Mouse (Mus musculus) kidney, adult 2 months (tissue): ENCODE data around the gene Nusap1. TPM values are rescaled to one million over a fixed set of nuclear protein-coding genes. Genes with fewer than 3 reads are reported as not detected.

Experiments
- DNase-seq: peaks from one replicate; pipeline ENCODE4 v3.0.0; 2021
- H3K27ac ChIP-seq: fragments of 200-500 bp; 2 replicates; pipeline ENCODE4 v1.5.1; 2012; ENCODE audit warnings: low read depth, low read length, control low read depth, inconsistent platforms; ENCODE audit not compliant: insufficient read depth
- H3K27me3 ChIP-seq: fragments of 200-500 bp; replicated peaks from 2 replicates; pipeline ENCODE4 v1.6.1; 2012; ENCODE audit warnings: mild to moderate bottlenecking, moderate library complexity, low read length, inconsistent platforms; ENCODE audit not compliant: control insufficient read depth, insufficient read depth
- H3K36me3 ChIP-seq: fragments of 200-500 bp; 2 replicates; pipeline ENCODE4 v1.6.1; 2012; ENCODE audit warnings: mild to moderate bottlenecking, moderate library complexity, low read length, inconsistent platforms; ENCODE audit not compliant: control insufficient read depth, insufficient read depth
- H3K4me1 ChIP-seq: fragments of 200-500 bp; 2 replicates; pipeline ENCODE4 v1.6.1; 2011; ENCODE audit warnings: low read length; ENCODE audit not compliant: control insufficient read depth, insufficient read depth
- H3K4me3 ChIP-seq: fragments of 200-500 bp; 2 replicates; pipeline ENCODE4 v1.5.1; 2011; ENCODE audit warnings: mild to moderate bottlenecking, low read depth, low read length, control low read depth; ENCODE audit not compliant: insufficient read depth
- CTCF ChIP-seq: fragments of 200-500 bp; conservative IDR thresholded peaks from 2 replicates; pipeline ENCODE4 v1.5.1; 2011; ENCODE audit warnings: low read depth, mild to moderate bottlenecking, control low read depth, low read length, moderate library complexity, mixed read lengths; ENCODE audit not compliant: insufficient read depth, insufficient read length
- POLR2A ChIP-seq: fragments of 200-500 bp; IDR thresholded peaks from one replicate; pipeline ENCODE4 v1.6.1; 2011; ENCODE audit warnings: low read depth, low read length, control low read depth
- WGBS: fragments of 180-500 bp; shearing (Covaris S2); methylation state at CpG from one replicate; pipeline ENCODE4 v1.1.7; 2018; 5-methylcytosine and 5-hydroxymethylcytosine counted together
- polyA plus RNA-seq: library from polyadenylated mRNA; depleted of rRNA; stranded (reverse); fragments of >200 nt; gene quantifications from 2 replicates; pipeline ENCODE4 v1.2.3, GENCODE M21; 2012

The Nusap1 gene
- polyA plus RNA-seq, 1 experiment = 0.25 TPM

- TF ChIP-seq POLR2A (no peak), CTCF (no peak)
- H3K27me3 ChIP-seq = no peaks in the 10 kb centered on the region
- WGBS = 0% methylated on average over 39 of the region's 39 CpGs
- DNase-seq = no peak
- H3K36me3 ChIP-seq = no peaks in the 10 kb centered on the region
- peak overlapping the region; percentile 2; the same call in 1 of the 2 replicates for H3K27ac ChIP-seq
- no peaks in the 10 kb centered on the region for H3K4me1 ChIP-seq
- H3K4me3 ChIP-seq = peak overlapping the region; percentile 80
Observed at GRCm38 (mm10) chr2:119675215-119675784, 57.2 kb downstream of the Nusap1 start.

- H3K27me3 ChIP-seq = no peaks in the 10 kb centered on the region
Observed at GRCm38 (mm10) chr2:119675831-119676230, 57.7 kb downstream of the Nusap1 start.

GRCm38 (mm10) chr2:119683706-119684105 is 65.6 kb downstream of the Nusap1 start:
- peak; percentile 75 for DNase-seq
- Histone ChIP-seq H3K36me3 (no peaks in the 10 kb centered on the region), H3K4me3 (no peak overlapping the region), H3K27ac (no peak overlapping the region), H3K4me1 (peaks cover 4% of the 10 kb centered on the region; the same call in 1 of the 2 replicates), H3K27me3 (no peaks in the 10 kb centered on the region)
- 56% methylated on average over 2 of the region's 2 CpGs for WGBS
- TF ChIP-seq CTCF (no peak), POLR2A (no peak)

More at GRCm38 (mm10) chr2:119675831-119676230, 57.7 kb downstream of the Nusap1 start:
- no peak for DNase-seq
- no peak for TF ChIP-seq CTCF
- TF ChIP-seq POLR2A = no peak
- 0% methylated on average over 5 of the region's 5 CpGs for WGBS
- Histone ChIP-seq H3K4me1 (no peaks in the 10 kb centered on the region), H3K36me3 (no peaks in the 10 kb centered on the region), H3K4me3 (peak overlapping the region; percentile 80), H3K27ac (no peak overlapping the region)

GRCm38 (mm10) chr2:119692003-119692701 is 74.1 kb downstream of the Nusap1 start:
- H3K27ac ChIP-seq = no peak overlapping the region
- DNase-seq = peak; percentile 8
- 79% methylated on average over 9 of the region's 9 CpGs for WGBS
- TF ChIP-seq CTCF (no peak), POLR2A (no peak)
- no peaks in the 10 kb centered on the region for H3K4me1 ChIP-seq
- H3K36me3 ChIP-seq = peaks cover 1% of the 10 kb centered on the region; the same call in 1 of the 2 replicates
- H3K27me3 ChIP-seq = no peaks in the 10 kb centered on the region
- no peak overlapping the region for H3K4me3 ChIP-seq

GRCm38 (mm10) chr2:119694826-119695225 is 76.7 kb downstream of the Nusap1 start:
- Histone ChIP-seq H3K4me1 (no peaks in the 10 kb centered on the region), H3K27ac (no peak overlapping the region), H3K36me3 (0 out of 2 replicates have a peak, but pooled peaks cover 1% of the 10 kb centered on the region), H3K27me3 (no peaks in the 10 kb centered on the region), H3K4me3 (no peak overlapping the region)
- TF ChIP-seq POLR2A = no peak
- TF ChIP-seq CTCF = no peak
- DNase-seq = no peak
- 86% methylated on average over 2 of the region's 2 CpGs for WGBS

- no peaks in the 10 kb centered on the region for H3K27me3 ChIP-seq
- TF ChIP-seq CTCF = no peak
- TF ChIP-seq POLR2A = no peak
- H3K4me3 ChIP-seq = no peak overlapping the region
- peak; percentile 57 for DNase-seq
- H3K27ac ChIP-seq = no peak overlapping the region
- H3K36me3 ChIP-seq = 0 out of 2 replicates have a peak, but pooled peaks cover 1% of the 10 kb centered on the region
- no peaks in the 10 kb centered on the region for H3K4me1 ChIP-seq
- 38% methylated on average over 1 of the region's 1 CpGs for WGBS
Observed at GRCm38 (mm10) chr2:119696111-119696510, 78.0 kb downstream of the Nusap1 start.

GRCm38 (mm10) chr2:119698472-119698871 is 80.4 kb downstream of the Nusap1 start:
- TF ChIP-seq CTCF (no peak), POLR2A (no peak)
- Histone ChIP-seq H3K4me3 (no peak overlapping the region), H3K36me3 (0 out of 2 replicates have a peak, but pooled peaks cover 1% of the 10 kb centered on the region), H3K27me3 (no peaks in the 10 kb centered on the region), H3K4me1 (no peaks in the 10 kb centered on the region), H3K27ac (no peak overlapping the region)
- 88% methylated on average over 2 of the region's 2 CpGs for whole genome bisulfite sequencing
- DNase-seq = no peak
